Mouse (Mus musculus): Measurements from ENCODE around the gene Supt7l.

The Supt7l gene

DNA sequence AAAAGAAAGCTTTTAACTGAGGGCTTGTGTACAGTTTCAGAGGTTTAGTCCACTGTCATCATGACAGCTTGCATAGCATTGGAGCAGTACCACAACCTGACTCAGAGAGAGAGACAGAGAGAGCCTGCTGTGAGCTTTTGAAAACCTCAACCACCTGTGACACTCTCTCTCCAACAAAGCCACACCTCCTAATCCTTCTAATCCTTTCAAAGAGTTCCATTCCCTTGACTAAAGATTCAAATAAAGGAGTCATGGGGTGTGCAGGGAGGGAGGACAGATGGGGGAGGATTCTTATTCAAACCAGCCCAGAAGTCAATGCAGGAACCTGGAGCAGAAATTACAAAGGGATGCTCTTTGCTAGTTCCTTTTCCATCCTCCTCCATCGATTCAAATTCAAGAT lies 35.6 kb downstream of the Supt7l start:
- no peak for DNase-seq (ENCODE audit: extremely low read depth, low read depth, low spot score)

DNA sequence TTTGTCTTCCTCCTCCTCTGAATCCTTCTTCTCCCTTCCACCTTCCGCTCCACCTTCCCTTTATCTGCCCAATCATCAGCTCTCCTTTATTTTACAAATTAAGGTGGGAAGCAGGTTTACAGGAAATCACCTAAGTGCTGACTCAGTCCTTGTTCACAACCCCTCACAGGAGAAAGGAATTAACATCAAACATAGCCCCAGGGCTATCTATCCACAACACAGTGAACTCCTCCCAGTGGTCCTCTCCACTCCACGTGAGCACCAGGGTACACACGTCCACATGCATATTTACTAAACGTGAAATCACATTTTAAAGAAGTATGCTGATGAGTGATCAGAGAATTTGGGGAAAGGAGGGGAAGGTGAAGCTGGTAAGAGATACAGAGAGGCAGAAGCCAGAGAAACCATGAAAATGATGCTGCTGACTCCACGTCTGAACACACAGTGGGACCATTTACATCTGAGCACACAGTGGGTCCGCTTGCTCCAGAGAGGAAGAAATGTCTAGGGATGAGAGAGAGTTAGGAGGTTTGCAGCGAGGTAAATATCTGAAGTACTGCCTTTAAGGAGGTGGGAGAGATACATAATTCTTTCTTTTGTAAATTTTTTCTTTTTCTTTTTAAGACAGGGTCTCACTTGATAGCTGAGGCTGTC lies 38.4 kb downstream of the Supt7l start:
- DNase-seq (ENCODE audit: extremely low read depth, low read depth, low spot score), result no peak

DNA sequence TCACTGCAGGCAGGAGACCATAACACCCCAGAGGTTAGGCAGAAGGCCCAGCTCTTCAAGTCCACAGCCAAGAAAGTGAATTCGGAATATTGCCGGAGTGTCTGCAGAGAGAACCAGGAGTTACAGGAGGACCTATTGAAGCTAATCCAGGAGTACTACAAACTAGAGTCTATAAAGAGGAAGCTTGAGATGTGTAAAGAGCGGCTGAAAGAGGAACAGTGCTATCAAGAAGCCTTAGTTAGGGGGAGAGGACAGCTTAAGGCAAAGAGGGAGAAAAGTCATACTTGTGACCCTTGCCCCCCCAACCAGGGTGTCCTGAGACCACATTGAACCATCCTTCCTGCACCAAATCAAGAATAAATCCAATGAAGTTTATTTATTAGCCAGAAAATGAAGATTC lies 39.7 kb downstream of the Supt7l start:
- DNase-seq (ENCODE audit: extremely low read depth, low read depth, low spot score), result no peak

DNA sequence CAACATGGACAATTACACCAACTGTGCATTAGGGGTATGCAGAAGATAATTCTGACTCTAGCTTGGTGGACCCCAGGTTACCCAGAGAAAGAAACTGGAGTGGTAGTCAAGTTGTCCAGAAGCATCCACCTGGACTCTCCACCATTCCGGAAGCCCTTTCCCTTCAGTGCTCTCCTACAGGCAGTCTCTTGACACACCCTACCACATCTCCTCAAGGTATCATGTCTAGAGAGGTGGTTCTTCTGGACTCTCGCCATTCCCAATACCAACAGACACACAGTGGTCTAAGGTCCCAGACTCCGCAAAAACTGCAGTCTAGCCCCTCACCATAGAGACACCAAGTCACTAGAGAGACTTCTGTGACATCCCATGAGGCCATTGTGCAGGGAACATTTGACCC lies 42.2 kb downstream of the Supt7l start, which contains the start of gene 4930548H24Rik:
Gene 4930548H24Rik (plus strand): TSS at position 301 of the 400 bp plus-strand sequence.
- no peak for DNase-seq (ENCODE audit: extremely low read depth, low read depth, low spot score)

DNA sequence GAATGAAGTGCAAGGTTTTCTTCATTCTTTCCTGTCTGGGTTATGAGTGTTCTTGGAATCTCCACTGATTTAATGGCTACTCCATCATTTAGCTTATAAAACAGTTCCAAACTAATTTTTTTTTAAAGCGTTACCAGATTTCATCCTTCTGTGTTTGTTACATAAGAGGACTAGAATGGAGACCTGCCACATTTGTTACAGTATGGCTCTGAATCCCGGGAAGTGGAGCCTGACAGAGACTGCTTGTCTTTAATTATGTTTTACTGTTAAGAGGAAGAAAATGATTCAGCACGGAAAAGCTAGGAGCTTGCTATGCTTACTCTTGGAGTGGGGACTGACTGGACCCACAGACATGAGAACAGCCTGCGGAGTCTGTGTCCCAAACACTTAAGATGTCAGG lies 47.1 kb downstream of the Supt7l start:
- DNase-seq (ENCODE audit: extremely low read depth, low read depth, low spot score), result no peak

DNA sequence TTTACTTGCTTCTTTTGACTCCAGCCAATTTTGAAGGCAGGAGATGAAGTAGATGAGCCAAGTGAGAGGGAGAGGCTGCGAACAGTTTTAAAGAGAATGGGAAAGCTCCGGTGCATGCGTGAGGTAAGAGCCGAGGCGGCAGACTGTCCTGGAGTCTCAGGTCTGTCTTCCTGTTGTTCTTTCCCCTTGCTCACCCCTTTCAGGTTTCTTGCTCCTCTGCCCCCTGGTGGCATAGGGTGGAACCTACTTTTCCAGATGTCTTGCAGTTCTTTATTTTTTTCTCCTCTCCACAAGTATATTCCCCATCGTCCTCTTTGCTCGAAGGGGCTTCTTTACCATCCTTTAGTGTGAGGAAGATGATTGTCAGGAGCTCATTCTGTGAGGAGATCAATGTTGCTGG lies 57.3 kb downstream of the Supt7l start:
- DNase-seq (ENCODE audit: extremely low read depth, low read depth, low spot score), result no peak

DNA sequence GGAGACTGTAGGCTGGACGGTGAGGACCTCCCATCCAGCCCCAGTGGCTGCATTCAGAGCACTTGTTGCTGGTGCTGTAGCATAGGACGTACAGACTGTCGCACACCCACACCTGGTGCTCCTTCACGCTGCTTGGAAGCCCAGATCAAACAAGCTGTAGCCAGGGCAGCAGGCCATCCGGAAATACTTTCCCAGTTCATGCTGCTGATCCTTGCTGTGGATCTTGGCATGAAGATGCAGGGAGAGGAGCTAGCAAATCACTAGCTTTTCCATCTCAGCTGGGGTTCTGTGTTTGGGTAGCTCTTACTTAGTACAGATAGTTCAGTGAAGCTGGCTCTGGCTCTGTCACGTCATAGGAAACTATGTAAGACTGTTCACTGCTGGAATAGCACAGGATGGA lies 57.9 kb downstream of the Supt7l start:
- DNase-seq (ENCODE audit: extremely low read depth, low read depth, low spot score), result no peak

DNA sequence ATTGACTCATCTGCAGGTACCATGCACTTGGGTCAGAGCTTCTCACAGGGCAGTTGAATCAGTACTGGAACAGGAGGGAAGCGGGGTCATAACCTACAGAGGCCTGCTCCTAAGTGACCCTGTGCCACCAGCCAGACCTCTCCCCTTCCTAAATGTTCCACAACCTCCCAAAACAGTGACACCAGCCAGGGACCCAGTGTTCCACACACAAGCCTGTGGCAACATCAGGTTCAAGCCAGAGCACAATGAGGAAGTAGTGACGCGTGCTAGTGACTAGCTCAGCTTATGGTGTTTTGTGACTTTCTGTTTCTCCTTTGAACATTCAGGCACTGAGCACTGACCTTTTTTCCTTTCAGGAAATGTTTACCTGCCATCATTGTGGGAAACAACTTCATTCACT lies 59.8 kb downstream of the Supt7l start:
- no peak for DNase-seq (ENCODE audit: extremely low read depth, low read depth, low spot score)
